Comparison of ENCODE assay signal across 17 mouse cellular contexts in genomic region chr4:100315066-100315465, GRCm38 (mm10).
DNase-seq lines count a peak whose midpoint lies in the region; ATAC-seq and TF ChIP-seq lines count a peak whose summit lies in the region.
"Had no signal": no experiment of that assay in that cellular context is flagged by ENCODE, and none has a peak within 500 bp of the region (broad histone marks: within the 10 kb centered on the region; RNA-seq: fewer than 3 reads in every experiment).

No protein-coding gene starts in this region.

- no peaks in the 10 kb centered on the region for H3K9me3 ChIP-seq in lung, embryonic 15.5 days
- H3K9me3 ChIP-seq in kidney, embryonic 16.5 days (ENCODE audit: low read length): peaks cover 5% of the 10 kb centered on the region; the same call in 1 of the 2 replicates
- H3K9me3 ChIP-seq: embryonic facial prominence, embryonic 15.5 days; heart, embryonic 15.5 days had no signal

- no peak overlapping the region for H3K9ac ChIP-seq in lung, embryonic 15.5 days
- H3K9ac ChIP-seq in kidney, embryonic 16.5 days (replicated peaks; ENCODE audit: low read length): no peak overlapping the region
- H3K9ac ChIP-seq: embryonic facial prominence, embryonic 15.5 days; forebrain, postnatal 0 days; heart, embryonic 15.5 days; limb, embryonic 13.5 days had no signal

- peak; percentile 55; the same call in 1 of the 2 replicates for ATAC-seq in lung, embryonic 15.5 days (ENCODE audit: borderline replicate concordance, extremely low read depth, low FRiP score, low TSS enrichment)
- no peak for ATAC-seq in kidney, embryonic 16.5 days (ENCODE audit: low FRiP score, low TSS enrichment)
- ATAC-seq: forebrain, postnatal 0 days; inflammation-experienced regulatory T-cells, adult 6 months had no signal

- no peak for TF ChIP-seq CTCF in embryonic fibroblast, embryonic 13.5 days (IDR thresholded peaks at IDR 0.05; ENCODE audit: borderline replicate concordance, insufficient read depth, low read length)
- no peak for TF ChIP-seq CTCF in thymus, adult 2 months (IDR thresholded peaks at IDR 0.05; ENCODE audit: borderline replicate concordance, control insufficient read depth, extremely low read depth, insufficient read depth, low read length, poor library complexity)

- no peak overlapping the region for H3K4me2 ChIP-seq in lung, embryonic 15.5 days
- no peak overlapping the region for H3K4me2 ChIP-seq in kidney, embryonic 16.5 days (replicated peaks; ENCODE audit: low read depth, low read length)
- H3K4me2 ChIP-seq: embryonic facial prominence, embryonic 15.5 days; heart, embryonic 15.5 days; limb, embryonic 13.5 days had no signal

- DNase-seq in adrenal gland, postnatal 36 days: peak; percentile 23 to 27
- DNase-seq in adrenal gland, postnatal 4 days (ENCODE audit: low spot score in 2 of 2): no peak
- no peak for DNase-seq in lung, postnatal 14 days
- peak; percentile 38 to 43 for DNase-seq in heart, postnatal 14 days
- DNase-seq in thymus, adult 2 months: no peak
- DNase-seq: cerebellum, adult 9-11 months; forebrain, postnatal 0 days; kidney, postnatal 25 days; thymus, postnatal 25 days had no signal

- no peak overlapping the region for H3K27ac ChIP-seq in lung, embryonic 15.5 days
- H3K27ac ChIP-seq in embryonic fibroblast, embryonic 13.5 days (ENCODE audit: insufficient read depth, low read length): peak overlapping the region; percentile 48
- no peak overlapping the region for H3K27ac ChIP-seq in thymus, adult 2 months (ENCODE audit: control insufficient read depth, insufficient read depth, low read length)
- no peak overlapping the region for H3K27ac ChIP-seq in kidney, embryonic 16.5 days (ENCODE audit: low read length)
- H3K27ac ChIP-seq: embryonic facial prominence, embryonic 15.5 days; heart, embryonic 15.5 days; limb, embryonic 13.5 days; macrophage had no signal

- no peaks in the 10 kb centered on the region for H3K27me3 ChIP-seq in lung, embryonic 15.5 days
- H3K27me3 ChIP-seq in thymus, adult 2 months (ENCODE audit: control insufficient read depth, insufficient read depth, low read length): no peaks in the 10 kb centered on the region
- no peaks in the 10 kb centered on the region for H3K27me3 ChIP-seq in kidney, embryonic 16.5 days (ENCODE audit: insufficient read depth, low read length)
- H3K27me3 ChIP-seq: embryonic facial prominence, embryonic 15.5 days; heart, embryonic 15.5 days had no signal

- H3K4me3 ChIP-seq in lung, embryonic 15.5 days: no peak overlapping the region
- H3K4me3 ChIP-seq in embryonic fibroblast, embryonic 13.5 days (ENCODE audit: insufficient read depth, low read length): no peak overlapping the region
- H3K4me3 ChIP-seq in thymus, adult 2 months (ENCODE audit: control insufficient read depth, insufficient read depth, low read length): no peak overlapping the region
- no peak overlapping the region for H3K4me3 ChIP-seq in kidney, embryonic 16.5 days (ENCODE audit: low read length)
- H3K4me3 ChIP-seq: embryonic facial prominence, embryonic 15.5 days; heart, embryonic 15.5 days; limb, embryonic 13.5 days had no signal

- intact Hi-C loops in heart, postnatal 14 days (cut with DNase I): no loop called here

- peaks cover 21% of the 10 kb centered on the region for H3K4me1 ChIP-seq in lung, embryonic 15.5 days
- peaks cover 5% of the 10 kb centered on the region; the same call in 1 of the 2 replicates for H3K4me1 ChIP-seq in embryonic fibroblast, embryonic 13.5 days (ENCODE audit: control insufficient read depth, insufficient read depth, low read length)
- H3K4me1 ChIP-seq in thymus, adult 2 months (replicated peaks; ENCODE audit: control insufficient read depth, insufficient read depth, low read length): no peaks in the 10 kb centered on the region
- no peaks in the 10 kb centered on the region; the same call in 1 of the 2 replicates for H3K4me1 ChIP-seq in kidney, embryonic 16.5 days (ENCODE audit: insufficient read depth, low read length)
- H3K4me1 ChIP-seq: embryonic facial prominence, embryonic 15.5 days had no signal

- WGBS in lung, embryonic 15.5 days: 26% methylated on average over 1 of the region's 1 CpGs
- 90% methylated on average over 1 of the region's 1 CpGs for WGBS in thymus, adult 2 months
- 15% methylated on average over 1 of the region's 1 CpGs for WGBS in kidney, embryonic 16.5 days

- no peak for TF ChIP-seq POLR2A in embryonic fibroblast, embryonic 13.5 days (IDR thresholded peaks at IDR 0.05; ENCODE audit: low read depth, low read length)
- no peak for TF ChIP-seq POLR2A in thymus, adult 2 months (IDR thresholded peaks at IDR 0.05; ENCODE audit: control insufficient read depth, extremely low read depth, insufficient read depth, low read length, poor library complexity)

- no peaks in the 10 kb centered on the region for H3K36me3 ChIP-seq in lung, embryonic 15.5 days
- H3K36me3 ChIP-seq in thymus, adult 2 months (ENCODE audit: control insufficient read depth, insufficient read depth, low read length): no peaks in the 10 kb centered on the region
- no peaks in the 10 kb centered on the region for H3K36me3 ChIP-seq in kidney, embryonic 16.5 days (ENCODE audit: insufficient read depth, low read length)
- H3K36me3 ChIP-seq: embryonic facial prominence, embryonic 15.5 days; heart, embryonic 15.5 days; limb, embryonic 13.5 days had no signal

Comparison
In these comparisons a context has a peak if more than half of its experiments do, and no peak if none do; other contexts are left out.
1. DNase-seq: peak in adrenal gland, postnatal 36 days (2 of 2) and heart, postnatal 14 days (2 of 2); none in adrenal gland, postnatal 4 days (0 of 2), lung, postnatal 14 days (single experiment) and thymus, adult 2 months (single experiment).